Mouse (Mus musculus): Measurements from ENCODE around the gene Hmx1. TPM values are rescaled to one million over a fixed set of nuclear protein-coding genes. Genes with fewer than 3 reads are reported as not detected.

The Hmx1 gene
- polyA plus RNA-seq, 2 experiments: 0.09 TPM; not detected in 1

- no peak overlapping the region for H3K4me2 ChIP-seq (replicated peaks; ENCODE audit: low read depth, low read length, severe bottlenecking)
- no peak for DNase-seq (ENCODE audit: low spot score)
- whole genome bisulfite sequencing: 48% methylated on average over 6 of the region's 7 CpGs
- H3K27ac ChIP-seq (replicated peaks; ENCODE audit: low read depth, low read length): no peak overlapping the region
- H3K27me3 ChIP-seq (ENCODE audit: control insufficient read depth, insufficient read depth, low read length): no peaks in the 10 kb centered on the region; the same call in 1 of the 2 replicates
- no peaks in the 10 kb centered on the region for H3K9me3 ChIP-seq (ENCODE audit: control insufficient read depth, low read length)
- H3K9ac ChIP-seq (ENCODE audit: low read depth, low read length, severe bottlenecking): no peak overlapping the region
- H3K36me3 ChIP-seq (ENCODE audit: control insufficient read depth, insufficient read depth, low read length): no peaks in the 10 kb centered on the region
- TF ChIP-seq POLR2A (IDR thresholded peaks at IDR 0.05; ENCODE audit: borderline replicate concordance, extremely low read depth, insufficient read depth, insufficient read length): no peak
- no peak overlapping the region for H3K4me3 ChIP-seq (replicated peaks; ENCODE audit: low read length)
- ATAC-seq (ENCODE audit: low FRiP score, low read depth): no peak
- 0 out of 2 replicates have a peak, but pooled peaks cover 5% of the 10 kb centered on the region for H3K4me1 ChIP-seq (ENCODE audit: control insufficient read depth, insufficient read depth, low read length)
Measured at GRCm38 (mm10) chr5:35417707-35418106, 28.8 kb downstream of the Hmx1 start.

- H3K9ac ChIP-seq (ENCODE audit: low read depth, low read length, severe bottlenecking): no peak overlapping the region
- 77% methylated on average over 4 of the region's 4 CpGs for WGBS
- no peaks in the 10 kb centered on the region for H3K9me3 ChIP-seq (ENCODE audit: control insufficient read depth, low read length)
- no peak overlapping the region for H3K4me2 ChIP-seq (replicated peaks; ENCODE audit: low read depth, low read length, severe bottlenecking)
- H3K4me3 ChIP-seq (replicated peaks; ENCODE audit: low read length): no peak overlapping the region
- H3K27me3 ChIP-seq (ENCODE audit: control insufficient read depth, insufficient read depth, low read length): no peaks in the 10 kb centered on the region
- no peaks in the 10 kb centered on the region for H3K4me1 ChIP-seq (ENCODE audit: control insufficient read depth, insufficient read depth, low read length)
- H3K27ac ChIP-seq (replicated peaks; ENCODE audit: low read depth, low read length): no peak overlapping the region
- no peak for TF ChIP-seq POLR2A (IDR thresholded peaks at IDR 0.05; ENCODE audit: borderline replicate concordance, extremely low read depth, insufficient read depth, insufficient read length)
- H3K36me3 ChIP-seq (ENCODE audit: control insufficient read depth, insufficient read depth, low read length): no peaks in the 10 kb centered on the region
- DNase-seq (ENCODE audit: low spot score): no peak
- no peak for ATAC-seq (ENCODE audit: low FRiP score, low read depth)
Measured at GRCm38 (mm10) chr5:35421622-35422021, 32.7 kb downstream of the Hmx1 start.

GRCm38 (mm10) chr5:35425218-35425617, 36.3 kb downstream of the Hmx1 start:
- H3K4me3 ChIP-seq (replicated peaks; ENCODE audit: low read length): no peak overlapping the region
- WGBS: 30% methylated on average over 11 of the region's 11 CpGs
- ATAC-seq (ENCODE audit: low FRiP score, low read depth) (no peak), DNase-seq (ENCODE audit: low spot score) (no peak)
- no peak for TF ChIP-seq POLR2A (IDR thresholded peaks at IDR 0.05; ENCODE audit: borderline replicate concordance, extremely low read depth, insufficient read depth, insufficient read length)
- H3K4me1 ChIP-seq (ENCODE audit: control insufficient read depth, insufficient read depth, low read length): no peaks in the 10 kb centered on the region
- H3K27me3 ChIP-seq (ENCODE audit: control insufficient read depth, insufficient read depth, low read length): no peaks in the 10 kb centered on the region
- H3K27ac ChIP-seq (replicated peaks; ENCODE audit: low read depth, low read length): no peak overlapping the region
- H3K4me2 ChIP-seq (replicated peaks; ENCODE audit: low read depth, low read length, severe bottlenecking): no peak overlapping the region
- no peak overlapping the region for H3K9ac ChIP-seq (ENCODE audit: low read depth, low read length, severe bottlenecking)
- H3K9me3 ChIP-seq (ENCODE audit: control insufficient read depth, low read length): no peaks in the 10 kb centered on the region
- H3K36me3 ChIP-seq (ENCODE audit: control insufficient read depth, insufficient read depth, low read length): no peaks in the 10 kb centered on the region

GRCm38 (mm10) chr5:35427901-35428300, 39.0 kb downstream of the Hmx1 start:
- H3K4me3 ChIP-seq (replicated peaks; ENCODE audit: low read length): no peak overlapping the region
- DNase-seq (ENCODE audit: low spot score) (no peak), ATAC-seq (ENCODE audit: low FRiP score, low read depth) (no peak)
- WGBS: 70% methylated on average over 6 of the region's 6 CpGs
- H3K36me3 ChIP-seq (ENCODE audit: control insufficient read depth, insufficient read depth, low read length): no peaks in the 10 kb centered on the region
- H3K4me2 ChIP-seq (replicated peaks; ENCODE audit: low read depth, low read length, severe bottlenecking): no peak overlapping the region
- no peak for TF ChIP-seq POLR2A (IDR thresholded peaks at IDR 0.05; ENCODE audit: borderline replicate concordance, extremely low read depth, insufficient read depth, insufficient read length)
- no peak overlapping the region for H3K27ac ChIP-seq (replicated peaks; ENCODE audit: low read depth, low read length)
- H3K9ac ChIP-seq (ENCODE audit: low read depth, low read length, severe bottlenecking): no peak overlapping the region
- H3K9me3 ChIP-seq (ENCODE audit: control insufficient read depth, low read length): no peaks in the 10 kb centered on the region
- no peaks in the 10 kb centered on the region for H3K4me1 ChIP-seq (ENCODE audit: control insufficient read depth, insufficient read depth, low read length)
- H3K27me3 ChIP-seq (ENCODE audit: control insufficient read depth, insufficient read depth, low read length): no peaks in the 10 kb centered on the region

- H3K27me3 ChIP-seq (ENCODE audit: control insufficient read depth, insufficient read depth, low read length): no peaks in the 10 kb centered on the region
- whole genome bisulfite sequencing: 86% methylated on average over 6 of the region's 6 CpGs
- TF ChIP-seq POLR2A (IDR thresholded peaks at IDR 0.05; ENCODE audit: borderline replicate concordance, extremely low read depth, insufficient read depth, insufficient read length): no peak
- no peaks in the 10 kb centered on the region for H3K36me3 ChIP-seq (ENCODE audit: control insufficient read depth, insufficient read depth, low read length)
- ATAC-seq (ENCODE audit: low FRiP score, low read depth) (no peak), DNase-seq (ENCODE audit: low spot score) (no peak)
- no peaks in the 10 kb centered on the region for H3K9me3 ChIP-seq (ENCODE audit: control insufficient read depth, low read length)
- no peak overlapping the region for H3K4me3 ChIP-seq (replicated peaks; ENCODE audit: low read length)
- H3K27ac ChIP-seq (replicated peaks; ENCODE audit: low read depth, low read length): no peak overlapping the region
- H3K4me1 ChIP-seq (ENCODE audit: control insufficient read depth, insufficient read depth, low read length): no peaks in the 10 kb centered on the region
- no peak overlapping the region for H3K9ac ChIP-seq (ENCODE audit: low read depth, low read length, severe bottlenecking)
- no peak overlapping the region for H3K4me2 ChIP-seq (replicated peaks; ENCODE audit: low read depth, low read length, severe bottlenecking)
Measured at GRCm38 (mm10) chr5:35428421-35428820, 39.5 kb downstream of the Hmx1 start.

GRCm38 (mm10) chr5:35432098-35432497, 43.2 kb downstream of the Hmx1 start:
- no peaks in the 10 kb centered on the region for H3K9me3 ChIP-seq (ENCODE audit: control insufficient read depth, low read length)
- H3K9ac ChIP-seq (ENCODE audit: low read depth, low read length, severe bottlenecking): no peak overlapping the region
- DNase-seq (ENCODE audit: low spot score): no peak
- H3K4me2 ChIP-seq (replicated peaks; ENCODE audit: low read depth, low read length, severe bottlenecking): no peak overlapping the region
- no peak overlapping the region for H3K27ac ChIP-seq (replicated peaks; ENCODE audit: low read depth, low read length)
- 52% methylated on average over 6 of the region's 6 CpGs for WGBS
- ATAC-seq (ENCODE audit: low FRiP score, low read depth): no peak
- H3K4me1 ChIP-seq (ENCODE audit: control insufficient read depth, insufficient read depth, low read length): no peaks in the 10 kb centered on the region
- H3K4me3 ChIP-seq (replicated peaks; ENCODE audit: low read length): no peak overlapping the region
- H3K27me3 ChIP-seq (ENCODE audit: control insufficient read depth, insufficient read depth, low read length): no peaks in the 10 kb centered on the region
- TF ChIP-seq POLR2A (IDR thresholded peaks at IDR 0.05; ENCODE audit: borderline replicate concordance, extremely low read depth, insufficient read depth, insufficient read length): no peak
- H3K36me3 ChIP-seq (ENCODE audit: control insufficient read depth, insufficient read depth, low read length): no peaks in the 10 kb centered on the region
